Mouse (Mus musculus): ENCODE measurements at regions not wholly inside any gene's neighbourhood (a gene's known extent, or its start where the extent isn't known, plus 50 kb on each side); places are given as distances from the start of the nearest gene placed in this dataset.

DNA sequence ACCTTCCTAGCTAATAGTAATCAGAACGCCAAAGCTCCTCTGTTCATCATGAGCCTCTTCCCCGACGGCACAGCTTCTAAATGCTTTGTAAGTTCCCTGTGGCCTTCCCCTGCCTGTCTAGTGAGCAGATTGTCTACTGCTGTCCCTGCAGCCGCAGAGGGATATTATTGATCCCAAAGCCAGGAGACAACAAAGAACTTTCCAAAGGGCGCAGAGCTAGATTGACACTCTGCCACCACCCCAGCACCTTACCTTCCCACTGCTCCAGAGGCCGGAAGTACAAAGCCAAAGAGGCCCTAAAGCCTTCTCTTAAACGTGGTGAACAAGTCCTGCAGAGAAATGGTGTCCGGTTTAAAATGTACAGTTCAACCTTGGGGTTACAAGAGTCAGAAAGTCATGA lies 1310.3 kb upstream of the A1bg start:
- TF ChIP-seq CTCF (IDR thresholded peaks at IDR 0.05; ENCODE audit: low read depth, low read length) (no peak), POLR2A (IDR thresholded peaks at IDR 0.05; ENCODE audit: extremely low read depth, insufficient read depth, low read length) (no peak)
